ENCODE assay signal across 24 mouse cellular contexts in the genomic region with DNA sequence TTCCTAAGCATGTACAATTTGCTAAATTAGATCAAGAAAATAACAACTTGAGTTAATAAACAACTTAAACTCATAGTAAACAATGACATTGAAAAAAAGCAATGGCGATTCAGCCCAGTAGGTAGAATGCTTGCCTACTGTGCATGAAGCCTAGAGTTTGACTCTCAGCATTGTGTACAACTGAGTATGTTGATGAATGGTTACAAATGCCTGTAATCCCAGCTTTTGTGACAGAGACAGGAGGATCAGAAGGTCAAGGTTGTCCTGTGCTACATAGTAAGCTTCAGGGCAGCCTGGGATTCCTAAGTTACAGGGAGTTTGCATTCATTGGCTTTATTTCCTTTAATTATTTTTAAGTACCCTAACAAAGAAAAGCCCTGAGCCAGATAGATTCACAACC. TPM values are rescaled to one million over a fixed set of nuclear protein-coding genes. Genes with fewer than 3 reads are reported as not detected.
A peak's percentile ranks its signal among the peaks of the same experiment; 100 is the strongest.
DNase-seq lines count a peak whose midpoint lies in the region; ATAC-seq lines count a peak whose summit lies in the region.
"Had no signal": no experiment of that assay in that cellular context is flagged by ENCODE, and none has a peak within 500 bp of the region (broad histone marks: within the 10 kb centered on the region; RNA-seq: fewer than 3 reads in every experiment).

No protein-coding gene starts in this region.

- H3K27me3 ChIP-seq in hindbrain, embryonic 12.5 days: no peaks in the 10 kb centered on the region
- H3K27me3 ChIP-seq: CH12.LX, Patski had no signal

- ATAC-seq in hindbrain, embryonic 12.5 days (ENCODE audit: low FRiP score): no peak
- ATAC-seq: activated CD4-positive, CD25-positive, alpha-beta regulatory T cell, adult 4 months; CD4-positive, CD25-positive, alpha-beta regulatory T cell, adult 4 months; Patski had no signal

- H3K4me2 ChIP-seq in hindbrain, embryonic 12.5 days (replicated peaks): no peak overlapping the region

- H3K9ac ChIP-seq in hindbrain, embryonic 12.5 days: no peak overlapping the region

- H3K36me3 ChIP-seq in hindbrain, embryonic 12.5 days: no peaks in the 10 kb centered on the region
- H3K36me3 ChIP-seq: G1E had no signal

- H3K27ac ChIP-seq in hindbrain, embryonic 12.5 days: no peak overlapping the region

- H3K4me1 ChIP-seq in hindbrain, embryonic 12.5 days: peaks cover 8% of the 10 kb centered on the region

- 0 out of 2 replicates have a peak, but pooled peaks cover 3% of the 10 kb centered on the region for H3K9me3 ChIP-seq in hindbrain, embryonic 12.5 days (replicated peaks)

- H3K4me3 ChIP-seq in hindbrain, embryonic 12.5 days: no peak overlapping the region

- 82% methylated on average over 1 of the region's 1 CpGs for WGBS in hindbrain, embryonic 12.5 days

- DNase-seq in ES-CJ7 (ENCODE audit: low read depth, low spot score) (peak; percentile 68), R1 (ENCODE audit: low read depth, low spot score) (peak; percentile 84), ZHBTc4 (ENCODE audit: low read depth, low spot score) (peak; percentile 74)
- no peak for DNase-seq in cerebellum, postnatal 25 days
- no peak for DNase-seq in adrenal gland, postnatal 14 days
- DNase-seq: adrenal gland, adult 2 months; adrenal gland, adult 8-10 months; adrenal gland, postnatal 10 days; adrenal gland, postnatal 25 days; adrenal gland, postnatal 36 days; B cell, adult 2 months; cerebellum, adult 11 months; cerebellum, adult 11-12 months; cerebellum, adult 18-20 months; cerebellum, adult 2 months; cerebellum, adult 8-10 months; cerebellum, adult 9-10 months; cerebellum, adult 9-11 months had no signal

RNA-seq across cellular contexts. Expression of a gene that starts 4.8 kb away (rescaled TPM):
- 127 and 145 TPM in 2 replicates for polyA plus RNA-seq in hindbrain, embryonic 12.5 days (2016; fragmentation: Nextera tagmentation; extraction: Ambion mirVana)
- 46.9 and 56.3 TPM in 2 replicates for total RNA-seq in adrenal gland, postnatal 14 days (2021)

Comparison
In these comparisons a context has a peak if more than half of its experiments do, and no peak if none do; other contexts are left out.
1. DNase-seq: peak in ES-CJ7 (single experiment), R1 (single experiment) and ZHBTc4 (single experiment); none in cerebellum, postnatal 25 days (0 of 2) and adrenal gland, postnatal 14 days (single experiment).